Mouse (Mus musculus): Measurements from ENCODE around the gene Tmem107. TPM values are rescaled to one million over a fixed set of nuclear protein-coding genes. Genes with fewer than 3 reads are reported as not detected.
A peak's percentile ranks its signal among the peaks of the same experiment; 100 is the strongest.

Tmem107 gene
- polyA plus RNA-seq, 1 experiment from 2014 or later = 62.9 TPM

GRCm38 (mm10) chr11:69080855-69081222, 10.2 kb downstream of the Tmem107 start:
- DNase-seq (ENCODE audit: low spot score) = no peak
- H3K9me3 ChIP-seq (ENCODE audit: low read length) = no peaks in the 10 kb centered on the region
- 87% methylated on average over 8 of the region's 8 CpGs for WGBS
- no peak overlapping the region for H3K9ac ChIP-seq (replicated peaks; ENCODE audit: low read depth)
- ATAC-seq = no peak
- no peaks in the 10 kb centered on the region for H3K36me3 ChIP-seq (ENCODE audit: insufficient read depth, low read length)
- H3K27me3 ChIP-seq (replicated peaks; ENCODE audit: insufficient read depth, low read length) = no peaks in the 10 kb centered on the region
- H3K27ac ChIP-seq (ENCODE audit: low read length) = no peak overlapping the region
- no peak overlapping the region for H3K4me2 ChIP-seq (replicated peaks; ENCODE audit: low read depth, low read length)
- no peak overlapping the region for H3K4me3 ChIP-seq (ENCODE audit: low read depth, low read length)
- TF ChIP-seq CTCF (IDR thresholded peaks at IDR 0.05) (no peak), EP300 (IDR thresholded peaks at IDR 0.05) (no peak)
- H3K4me1 ChIP-seq (ENCODE audit: insufficient read depth, low read depth, low read length) = no peaks in the 10 kb centered on the region

DNA sequence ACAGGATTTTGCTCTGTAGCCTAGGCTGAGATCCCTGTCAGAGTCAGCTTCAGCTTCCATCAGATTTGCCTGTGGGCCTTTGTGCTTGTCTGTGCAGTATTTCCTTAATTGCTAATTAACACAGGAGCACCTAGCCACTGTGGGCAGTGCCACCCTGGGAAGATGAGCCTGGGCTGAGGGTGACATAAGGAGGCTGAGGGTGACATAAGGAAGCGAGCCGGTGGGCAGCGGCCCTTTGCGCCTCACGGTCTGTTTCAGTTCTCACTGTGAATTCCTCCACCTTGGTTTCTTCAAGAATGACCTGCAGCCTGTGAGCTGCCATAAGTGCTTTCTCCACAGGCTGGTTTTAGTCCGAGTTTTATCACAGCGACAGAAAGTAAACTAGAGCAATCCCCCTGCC, 11.0 kb downstream of the Tmem107 start:
- H3K4me3 ChIP-seq (ENCODE audit: low read depth, low read length) = no peak overlapping the region
- no peaks in the 10 kb centered on the region for H3K9me3 ChIP-seq (ENCODE audit: low read length)
- no peak for TF ChIP-seq EP300 (IDR thresholded peaks at IDR 0.05)
- TF ChIP-seq CTCF (IDR thresholded peaks at IDR 0.05) = no peak
- 72% methylated on average over 7 of the region's 7 CpGs for WGBS
- H3K4me1 ChIP-seq (ENCODE audit: insufficient read depth, low read depth, low read length) = no peaks in the 10 kb centered on the region
- DNase-seq (ENCODE audit: low spot score) = peak; percentile 3
- no peak overlapping the region for H3K4me2 ChIP-seq (replicated peaks; ENCODE audit: low read depth, low read length)
- ATAC-seq = no peak
- no peak overlapping the region for H3K27ac ChIP-seq (ENCODE audit: low read length)
- no peaks in the 10 kb centered on the region for H3K36me3 ChIP-seq (ENCODE audit: insufficient read depth, low read length)
- no peak overlapping the region for H3K9ac ChIP-seq (replicated peaks; ENCODE audit: low read depth)
- H3K27me3 ChIP-seq (replicated peaks; ENCODE audit: insufficient read depth, low read length) = no peaks in the 10 kb centered on the region

DNA sequence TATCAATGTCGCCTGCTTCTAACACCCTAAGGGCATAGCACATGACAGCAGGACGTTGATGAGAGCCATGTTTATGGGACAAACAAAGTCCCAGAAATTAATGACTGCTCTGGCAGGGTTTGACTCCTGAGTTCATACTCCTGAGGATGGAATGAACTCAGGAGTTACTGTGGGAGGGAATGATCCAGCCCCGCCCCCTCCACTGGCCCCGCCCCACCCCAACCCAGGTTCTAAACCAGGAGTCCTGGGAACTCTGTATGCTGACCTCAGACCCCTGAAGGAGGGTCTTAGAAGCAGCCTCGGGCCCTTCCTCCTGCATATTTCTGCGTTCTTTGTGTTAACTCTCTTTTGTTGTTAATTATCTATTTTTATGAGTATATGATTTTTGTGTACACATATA, 15.0 kb downstream of the Tmem107 start:
- Histone ChIP-seq H3K4me1 (ENCODE audit: insufficient read depth, low read depth, low read length) (peaks cover 10% of the 10 kb centered on the region), H3K36me3 (ENCODE audit: insufficient read depth, low read length) (0 out of 2 replicates have a peak, but pooled peaks cover 4% of the 10 kb centered on the region), H3K4me2 (replicated peaks; ENCODE audit: low read depth, low read length) (no peak overlapping the region), H3K9ac (replicated peaks; ENCODE audit: low read depth) (no peak overlapping the region), H3K27ac (ENCODE audit: low read length) (no peak overlapping the region), H3K27me3 (replicated peaks; ENCODE audit: insufficient read depth, low read length) (no peaks in the 10 kb centered on the region), H3K9me3 (ENCODE audit: low read length) (no peaks in the 10 kb centered on the region), H3K4me3 (ENCODE audit: low read depth, low read length) (no peak overlapping the region)
- TF ChIP-seq CTCF (IDR thresholded peaks at IDR 0.05) (no peak), EP300 (IDR thresholded peaks at IDR 0.05) (no peak)
- 68% methylated on average over 6 of the region's 6 CpGs for WGBS
- no peak for ATAC-seq
- no peak for DNase-seq (ENCODE audit: low spot score)

- Histone ChIP-seq H3K27me3 (replicated peaks; ENCODE audit: insufficient read depth, low read length) (no peaks in the 10 kb centered on the region), H3K9me3 (ENCODE audit: low read length) (no peaks in the 10 kb centered on the region), H3K9ac (replicated peaks; ENCODE audit: low read depth) (no peak overlapping the region), H3K4me2 (replicated peaks; ENCODE audit: low read depth, low read length) (no peak overlapping the region), H3K36me3 (ENCODE audit: insufficient read depth, low read length) (0 out of 2 replicates have a peak, but pooled peaks cover 4% of the 10 kb centered on the region), H3K27ac (ENCODE audit: low read length) (no peak overlapping the region), H3K4me1 (ENCODE audit: insufficient read depth, low read depth, low read length) (peaks cover 10% of the 10 kb centered on the region), H3K4me3 (ENCODE audit: low read depth, low read length) (no peak overlapping the region)
- ATAC-seq = no peak
- TF ChIP-seq EP300 (IDR thresholded peaks at IDR 0.05) = no peak
- no peak for TF ChIP-seq CTCF (IDR thresholded peaks at IDR 0.05)
- WGBS = 45% methylated on average over 6 of the region's 6 CpGs
- no peak for DNase-seq (ENCODE audit: low spot score)
Observed at GRCm38 (mm10) chr11:69086390-69086789, 15.8 kb downstream of the Tmem107 start.

DNA sequence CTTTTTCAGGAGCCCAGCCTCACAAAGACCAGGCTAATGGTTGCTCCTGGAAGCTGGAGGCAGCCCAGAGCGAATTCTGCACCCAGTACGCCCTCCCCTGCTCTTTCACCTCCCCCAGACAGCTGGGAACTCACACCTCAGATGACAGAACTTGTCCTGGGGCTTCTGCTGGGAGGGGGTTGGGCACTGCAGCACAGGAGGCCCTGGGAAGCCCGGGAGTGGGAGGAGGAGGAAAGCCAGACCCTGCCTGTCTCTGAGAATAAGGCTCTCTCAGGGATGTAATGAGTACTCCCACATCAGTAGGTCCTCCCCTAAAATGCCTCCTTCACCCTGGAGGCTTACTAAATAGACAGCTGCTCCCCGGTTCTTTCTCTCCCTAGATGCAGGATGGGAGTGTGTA, 16.5 kb downstream of the Tmem107 start:
- H3K9ac ChIP-seq (replicated peaks; ENCODE audit: low read depth) = no peak overlapping the region
- no peaks in the 10 kb centered on the region for H3K9me3 ChIP-seq (ENCODE audit: low read length)
- H3K4me2 ChIP-seq (replicated peaks; ENCODE audit: low read depth, low read length) = no peak overlapping the region
- H3K27ac ChIP-seq (ENCODE audit: low read length) = no peak overlapping the region
- no peak for TF ChIP-seq CTCF (IDR thresholded peaks at IDR 0.05)
- no peak for TF ChIP-seq EP300 (IDR thresholded peaks at IDR 0.05)
- no peak overlapping the region for H3K4me3 ChIP-seq (ENCODE audit: low read depth, low read length)
- DNase-seq (ENCODE audit: low spot score) = no peak
- 0 out of 2 replicates have a peak, but pooled peaks cover 4% of the 10 kb centered on the region for H3K36me3 ChIP-seq (ENCODE audit: insufficient read depth, low read length)
- ATAC-seq = no peak
- 35% methylated on average over 4 of the region's 4 CpGs for WGBS
- H3K4me1 ChIP-seq (ENCODE audit: insufficient read depth, low read depth, low read length) = peaks cover 10% of the 10 kb centered on the region
- H3K27me3 ChIP-seq (replicated peaks; ENCODE audit: insufficient read depth, low read length) = no peaks in the 10 kb centered on the region

DNA sequence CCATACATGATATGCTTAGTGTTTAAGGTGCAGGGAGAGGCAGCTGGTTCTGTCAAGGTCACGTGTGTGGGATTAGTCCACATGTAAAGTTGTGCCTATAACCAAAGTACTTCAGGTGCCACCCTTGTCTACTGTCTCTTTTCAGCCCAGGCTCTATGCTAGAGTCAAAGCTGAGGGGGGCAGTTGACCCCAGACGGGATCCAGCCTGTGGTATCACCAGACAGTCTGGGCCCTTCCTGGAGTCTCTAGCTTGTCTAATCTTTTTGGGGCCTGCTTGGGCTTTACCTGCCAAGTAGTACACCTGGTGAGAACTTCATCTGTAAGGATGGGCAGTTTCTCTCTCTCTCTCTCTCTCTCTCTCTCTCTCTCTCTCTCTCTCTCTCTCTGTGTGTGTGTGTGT, 17.0 kb downstream of the Tmem107 start:
- Histone ChIP-seq H3K36me3 (ENCODE audit: insufficient read depth, low read length) (0 out of 2 replicates have a peak, but pooled peaks cover 4% of the 10 kb centered on the region), H3K9ac (replicated peaks; ENCODE audit: low read depth) (no peak overlapping the region), H3K9me3 (ENCODE audit: low read length) (no peaks in the 10 kb centered on the region), H3K4me1 (ENCODE audit: insufficient read depth, low read depth, low read length) (peaks cover 10% of the 10 kb centered on the region), H3K4me2 (replicated peaks; ENCODE audit: low read depth, low read length) (peak overlapping the region; percentile 91; the same call in 1 of the 2 replicates), H3K27ac (ENCODE audit: low read length) (no peak overlapping the region; the same call in 1 of the 2 replicates), H3K4me3 (ENCODE audit: low read depth, low read length) (no peak overlapping the region), H3K27me3 (replicated peaks; ENCODE audit: insufficient read depth, low read length) (no peaks in the 10 kb centered on the region)
- 76% methylated on average over 2 of the region's 2 CpGs for WGBS
- TF ChIP-seq EP300 (IDR thresholded peaks at IDR 0.05) (no peak), CTCF (IDR thresholded peaks at IDR 0.05) (no peak)
- ATAC-seq = no peak
- no peak for DNase-seq (ENCODE audit: low spot score)
